Mouse (Mus musculus) naive thymus-derived CD4-positive, alpha-beta T cell, adult 2 months (primary cell): Measurements from ENCODE around the gene Stx16.
A peak's percentile ranks its signal among the peaks of the same experiment; 100 is the strongest.

ENCODE experiments used
- DNase-seq: peaks from one replicate; pipeline ENCODE4 v3.0.0-alpha.2; 2011; ENCODE audit warnings: low read depth

The Stx16 gene

DNA sequence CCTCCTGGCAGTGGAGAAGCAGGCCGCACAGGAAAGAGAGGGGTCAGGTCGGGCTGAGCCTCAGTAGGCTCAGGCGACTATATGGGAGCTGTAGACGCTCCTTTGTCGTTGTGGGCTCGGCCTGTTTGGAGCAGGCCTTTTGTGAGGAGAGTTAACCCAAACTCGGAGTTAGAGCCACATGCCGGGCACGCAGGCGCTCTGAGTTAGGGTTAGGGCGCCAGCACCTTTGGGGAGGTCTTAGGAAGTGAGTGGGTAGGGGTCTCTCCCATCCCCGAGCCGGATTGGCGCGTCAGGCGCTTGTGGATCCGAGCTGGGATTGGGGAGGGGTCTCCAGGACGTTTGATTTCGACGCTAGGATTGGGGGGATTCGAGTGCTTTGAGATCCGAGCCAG lies 321 bp downstream of the Stx16 start:
- DNase-seq = no peak

DNA sequence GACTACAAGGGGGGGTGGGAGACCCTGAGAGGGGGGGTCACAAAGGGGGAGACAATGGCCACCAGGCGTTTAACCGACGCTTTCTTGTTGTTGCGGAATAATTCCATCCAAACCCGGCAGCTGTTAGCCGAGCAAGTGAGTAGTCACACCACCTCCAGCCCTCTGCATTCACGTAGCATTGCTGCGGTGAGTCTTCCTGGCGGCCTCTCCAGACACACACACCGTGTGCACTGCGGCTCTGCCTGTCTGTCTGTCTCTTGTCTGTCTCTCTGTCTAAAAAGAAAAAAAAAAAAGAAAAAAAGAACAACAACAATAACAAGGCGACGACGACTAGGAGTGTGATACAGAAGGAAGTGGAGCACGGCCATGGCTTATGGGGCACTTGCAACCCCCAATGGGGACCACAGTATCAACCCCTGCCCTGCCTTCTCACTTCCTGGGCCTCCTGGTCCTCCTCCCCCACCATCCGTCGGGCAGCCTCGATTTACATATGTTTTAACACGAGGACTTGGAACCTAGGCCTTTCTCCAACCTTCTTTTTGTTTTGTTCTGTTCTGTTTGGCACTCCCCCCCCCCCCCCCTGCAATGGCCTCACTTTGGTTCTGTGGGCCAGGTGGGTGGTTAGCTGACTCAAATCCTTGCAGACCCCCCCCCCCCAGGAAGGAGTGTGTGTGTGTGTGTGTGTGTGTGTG lies 1.0 kb downstream of the Stx16 start:
- peak; percentile 75 for DNase-seq

DNA sequence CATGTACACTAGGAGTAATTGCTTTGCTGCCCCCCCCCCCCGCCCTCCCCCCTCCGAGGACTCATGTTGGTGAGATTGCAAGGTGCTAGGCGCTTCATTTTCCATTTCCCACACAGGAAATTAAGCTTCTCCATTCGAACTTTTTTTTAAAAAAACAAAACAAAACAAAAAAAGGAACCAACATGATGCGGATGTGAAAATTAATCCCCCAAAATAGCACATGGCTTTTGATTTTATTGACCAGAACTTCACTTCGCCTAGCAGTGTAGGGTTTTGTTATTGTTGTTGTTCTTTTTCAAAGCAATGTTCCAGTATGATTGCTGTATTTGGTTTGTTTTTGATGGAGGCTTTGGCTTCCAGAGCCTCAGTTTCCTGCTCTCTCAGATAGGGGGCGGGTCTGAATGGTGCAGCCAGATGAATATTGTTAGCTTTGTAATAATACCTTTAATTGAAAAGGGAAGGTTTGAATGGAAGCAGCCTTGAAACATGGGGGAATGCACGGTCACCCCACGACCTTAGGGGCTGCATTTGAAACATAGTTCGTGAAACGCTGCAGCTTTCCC lies 1.7 kb downstream of the Stx16 start:
- no peak for DNase-seq

DNA sequence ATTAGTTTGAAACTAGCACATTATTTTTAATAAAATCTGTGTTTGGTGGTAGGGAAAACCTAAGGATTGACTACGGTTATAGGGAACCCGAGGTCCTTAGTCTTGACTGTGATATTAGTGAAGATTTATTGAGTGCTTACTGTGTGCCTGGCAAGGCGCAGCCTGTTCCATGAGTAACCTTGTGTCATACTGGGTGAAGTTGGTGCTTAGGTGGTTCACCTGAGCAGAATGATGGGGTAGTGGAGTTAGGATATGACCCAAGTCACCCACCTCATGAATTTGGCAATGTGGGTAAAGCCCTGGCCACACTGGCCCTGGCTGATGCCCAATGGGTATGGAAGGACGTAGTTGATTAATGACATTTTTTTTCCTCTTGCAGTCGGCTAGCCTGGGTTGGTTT lies 5.7 kb downstream of the Stx16 start:
- no peak for DNase-seq

DNA sequence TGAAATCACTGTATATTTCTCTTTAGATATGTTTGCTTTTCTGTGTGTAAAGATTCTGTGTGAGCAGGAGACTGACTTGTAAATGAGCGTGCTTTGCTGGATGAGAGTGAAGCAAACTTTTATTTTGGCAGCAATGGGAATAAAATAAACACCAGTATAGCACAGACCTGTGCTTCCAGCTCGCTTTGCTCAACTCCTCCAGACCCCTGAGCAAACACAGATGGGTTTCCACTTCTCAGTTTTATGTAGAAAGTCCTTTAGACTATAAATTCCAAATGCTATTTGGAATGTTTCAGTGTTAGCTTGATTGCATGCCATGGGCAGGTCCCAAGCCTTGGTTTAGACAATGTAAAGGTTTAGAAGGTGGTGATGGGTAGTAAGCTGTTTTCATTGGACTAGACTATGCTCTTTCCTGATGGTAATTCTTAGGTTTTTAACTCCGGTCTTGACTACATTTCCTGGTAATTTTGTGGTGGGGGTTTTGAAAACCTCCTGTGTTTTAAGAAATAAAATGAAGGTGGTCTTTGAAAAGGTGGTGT lies 6.3 kb downstream of the Stx16 start:
- DNase-seq = no peak

DNA sequence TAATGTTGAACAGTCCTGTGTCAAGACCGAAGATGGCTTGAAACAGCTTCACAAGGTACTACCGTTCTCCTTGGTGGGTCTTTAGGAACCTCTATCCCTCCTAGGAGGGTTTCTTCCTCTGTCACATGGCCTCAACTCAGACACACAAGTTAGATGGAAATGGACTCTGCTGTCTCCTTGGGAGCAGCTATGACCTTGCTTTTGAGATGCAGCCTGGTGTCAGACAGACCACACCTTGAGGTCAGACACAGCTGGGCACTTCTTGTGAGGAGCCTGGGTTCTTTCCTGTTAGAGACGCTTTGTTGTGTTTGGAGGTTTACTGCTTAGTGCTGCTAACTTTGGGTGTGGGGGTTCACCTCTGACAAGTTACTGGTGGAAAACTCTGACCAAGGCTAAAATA lies 19.0 kb downstream of the Stx16 start:
- DNase-seq = no peak

DNA sequence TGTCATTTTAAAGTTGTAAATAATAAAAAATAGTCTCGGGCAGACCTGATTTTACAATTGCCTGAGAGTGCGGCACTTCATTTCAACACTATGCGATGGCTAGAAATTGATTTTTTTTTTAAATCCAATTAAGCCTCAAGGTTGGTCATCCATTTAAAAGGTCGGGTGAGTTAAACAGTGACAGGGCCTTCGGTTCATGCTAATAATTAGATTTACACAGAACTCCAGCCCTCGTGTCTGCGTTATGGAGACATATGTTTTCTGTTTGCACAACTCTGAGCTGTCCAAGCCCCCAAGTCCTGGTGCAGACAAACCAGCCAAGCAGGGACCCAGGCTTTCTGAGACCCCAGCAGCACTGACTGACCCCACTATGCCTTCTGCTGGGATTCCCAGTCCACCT lies 26.3 kb downstream of the Stx16 start:
- no peak for DNase-seq

DNA sequence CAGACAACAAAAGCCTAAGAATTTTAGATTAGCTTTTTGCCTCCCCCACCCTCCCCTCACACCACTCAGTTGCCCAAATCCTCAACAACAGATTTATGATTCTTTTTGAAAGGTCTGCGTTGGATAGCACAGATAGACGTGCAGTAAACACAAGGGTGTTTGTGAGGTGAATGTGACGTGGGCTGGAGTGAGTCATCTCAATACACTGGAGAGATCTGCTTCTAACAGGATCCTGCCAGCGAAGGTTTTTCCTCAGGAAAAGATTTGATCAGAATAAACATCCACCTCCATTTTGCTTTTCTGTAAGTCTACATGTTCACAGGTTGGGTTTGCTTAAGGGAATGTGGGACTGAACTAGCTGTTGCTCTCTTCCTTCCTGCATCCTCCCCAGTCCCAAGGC lies 27.4 kb downstream of the Stx16 start:
- DNase-seq = no peak

DNA sequence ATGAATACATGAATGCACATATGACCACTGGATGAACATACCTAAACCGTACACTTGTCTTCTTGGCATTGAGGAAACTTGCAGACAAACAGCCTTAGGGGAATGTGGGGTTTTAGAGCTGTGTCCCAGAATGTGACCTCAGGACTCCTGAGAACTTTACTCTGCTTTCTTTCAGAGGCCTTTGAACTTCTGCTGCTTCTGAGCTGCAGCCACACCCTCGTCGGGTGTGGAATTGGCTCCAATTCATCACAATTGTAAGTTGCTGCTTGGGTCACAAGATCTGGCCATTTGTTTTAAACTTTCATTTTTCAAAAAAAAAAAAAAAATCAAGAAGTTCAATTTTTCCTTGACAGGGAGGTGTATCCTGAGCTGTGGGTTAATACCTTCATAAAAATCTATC lies 31.3 kb downstream of the Stx16 start:
- no peak for DNase-seq

DNA sequence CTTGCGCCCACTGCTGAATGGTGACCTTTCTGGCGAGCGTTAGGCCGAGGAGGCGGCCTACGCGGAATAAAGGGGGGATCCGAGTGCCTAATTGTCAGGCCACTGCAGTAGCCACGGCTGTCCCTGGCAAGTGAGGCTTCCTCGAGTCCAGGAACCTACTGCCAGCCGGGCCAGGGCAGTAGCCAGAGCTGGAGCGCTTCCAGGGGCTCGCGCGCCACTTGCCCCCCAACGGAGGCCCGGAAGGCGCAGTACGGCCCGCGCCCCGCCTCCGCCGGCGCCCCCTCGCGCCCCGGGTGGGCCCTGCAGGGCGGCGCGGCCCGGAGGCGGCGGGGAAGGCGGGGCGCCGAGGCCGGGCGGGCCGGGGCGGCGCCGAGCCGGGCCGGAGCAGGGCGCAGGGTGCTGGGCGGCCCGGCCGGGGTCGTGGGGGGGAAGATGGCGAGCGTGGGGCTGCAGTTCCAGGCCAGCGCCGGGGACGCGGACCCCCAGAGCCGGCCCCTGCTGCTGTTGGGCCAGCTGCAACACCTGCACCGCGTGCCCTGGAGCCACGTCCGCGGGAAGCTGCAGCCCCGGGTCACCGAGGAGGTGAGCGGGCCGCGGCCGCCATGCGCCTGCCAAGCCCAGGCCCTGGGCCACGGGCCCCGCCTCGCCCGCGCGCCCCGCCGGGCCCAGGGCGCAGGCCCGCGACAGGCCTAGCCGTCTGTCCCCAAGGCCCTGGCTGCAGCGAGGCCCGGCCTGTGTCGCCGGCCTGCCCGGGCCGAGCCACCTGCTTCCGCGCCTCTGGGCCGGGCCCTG lies 34.1 kb downstream of the Stx16 start, which contains the start of gene Npepl1:
Gene Npepl1 (plus strand): TSS at position 359 of the 792 bp plus-strand sequence.
- DNase-seq = peak; percentile 70

DNA sequence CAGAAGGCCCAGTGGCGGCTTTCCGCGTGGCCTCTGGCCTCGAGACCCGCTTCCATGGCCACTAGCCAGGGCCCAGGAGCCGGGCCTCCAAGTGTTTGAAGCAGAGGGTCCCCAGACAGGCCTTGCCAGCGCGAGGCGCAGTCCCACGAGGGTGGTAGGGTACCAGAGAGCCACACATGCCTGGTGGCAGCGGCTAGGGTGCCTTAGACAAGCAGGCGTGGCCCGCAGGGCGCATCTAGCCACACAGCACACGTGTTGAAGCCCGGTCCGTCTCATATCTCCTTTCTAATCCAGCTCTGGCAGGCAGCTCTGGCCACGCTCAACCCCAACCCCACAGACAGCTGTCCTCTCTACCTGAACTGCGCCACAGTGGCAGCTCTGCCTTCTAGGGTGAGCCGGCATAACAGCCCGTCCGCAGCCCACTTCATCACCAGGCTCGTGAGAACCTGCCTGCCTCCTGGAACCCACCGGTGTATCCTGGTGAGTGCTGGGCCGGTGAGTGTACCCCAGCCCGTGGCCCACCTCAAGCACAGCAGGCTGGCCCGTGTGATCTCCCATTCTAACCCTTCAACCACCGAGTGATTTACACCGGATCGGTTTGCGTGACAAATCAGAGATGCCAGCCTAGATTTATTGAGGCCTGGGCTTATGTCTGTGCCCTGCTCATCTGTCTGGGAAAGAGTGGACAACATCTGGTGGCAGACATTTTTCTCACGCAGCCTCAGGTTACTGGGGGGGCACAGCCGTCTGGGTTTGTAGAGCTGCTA lies 34.9 kb downstream of the Stx16 start:
- peak; percentile 70 for DNase-seq

DNA sequence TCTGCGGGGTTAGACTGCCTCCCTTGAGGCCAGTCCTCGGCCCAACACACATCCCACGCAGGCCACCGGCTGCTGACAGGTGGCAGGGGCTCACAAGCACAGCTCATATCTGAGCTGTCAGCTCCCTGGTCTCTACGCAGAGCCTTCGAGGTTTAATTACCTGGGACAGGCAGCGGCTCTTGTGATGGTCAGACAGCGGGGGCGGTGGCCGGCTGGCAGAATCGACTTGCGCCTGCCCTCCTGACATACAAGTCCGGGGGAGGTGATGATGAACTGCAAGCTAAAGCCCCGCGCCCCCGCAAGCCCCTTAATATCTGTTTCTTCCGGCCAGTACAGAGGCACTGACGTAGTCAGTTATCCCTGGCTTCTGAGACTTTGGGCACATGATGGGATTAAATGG lies 36.8 kb downstream of the Stx16 start:
- DNase-seq = no peak

DNA sequence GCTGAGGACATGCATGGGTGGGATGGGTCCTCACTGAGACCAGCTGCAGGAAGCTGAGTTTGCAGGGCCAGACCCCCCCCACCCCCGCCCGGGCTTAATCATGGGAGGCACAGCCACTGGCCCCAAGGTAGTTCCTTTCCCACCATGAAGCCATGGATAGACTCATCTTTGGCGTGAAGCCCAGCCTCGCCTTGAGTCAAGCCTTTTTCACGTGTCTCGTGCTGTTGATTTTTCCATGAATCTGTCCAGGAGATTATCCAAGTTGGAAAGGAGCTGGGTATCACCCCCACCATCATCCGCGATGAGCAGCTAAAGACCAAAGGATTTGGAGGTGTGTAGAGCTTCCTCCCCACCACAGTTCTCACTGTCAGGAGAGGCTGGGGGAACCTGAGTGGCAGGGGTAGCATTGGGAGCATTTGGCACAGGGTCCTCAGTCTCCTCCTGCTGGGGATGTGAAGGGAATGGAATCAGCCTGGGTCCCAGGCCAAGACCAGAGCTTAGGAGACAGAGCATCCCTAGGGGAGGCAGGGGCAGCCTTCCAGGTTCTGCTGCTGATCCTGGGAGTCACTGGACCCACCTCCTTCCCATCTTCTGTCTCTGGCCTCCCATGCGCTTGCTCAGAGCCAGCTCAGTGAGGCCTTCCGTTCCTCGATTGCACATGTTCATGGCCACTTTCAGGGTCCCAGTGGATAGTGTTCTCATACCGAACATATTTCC lies 38.2 kb downstream of the Stx16 start:
- DNase-seq = no peak

DNA sequence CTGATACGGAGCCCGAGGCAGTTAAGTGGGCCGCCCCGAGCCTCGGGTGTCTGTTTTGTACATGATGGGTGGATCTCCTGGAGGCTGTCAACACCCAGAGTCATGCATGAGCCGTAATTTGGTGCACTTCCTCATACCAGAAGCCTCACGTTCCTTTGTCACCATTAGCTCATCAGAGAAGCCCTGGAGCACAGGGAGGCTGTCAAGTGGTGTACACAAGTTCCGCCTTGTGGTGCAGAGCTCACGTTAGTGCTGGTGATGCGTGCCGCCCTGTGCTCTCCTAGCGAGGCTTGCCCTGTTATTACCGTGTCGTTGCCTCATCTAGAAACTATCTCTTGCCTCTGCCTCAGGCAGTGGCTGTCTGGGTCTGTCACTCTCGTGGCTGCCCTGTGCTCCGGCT lies 40.8 kb downstream of the Stx16 start:
- DNase-seq = no peak

DNA sequence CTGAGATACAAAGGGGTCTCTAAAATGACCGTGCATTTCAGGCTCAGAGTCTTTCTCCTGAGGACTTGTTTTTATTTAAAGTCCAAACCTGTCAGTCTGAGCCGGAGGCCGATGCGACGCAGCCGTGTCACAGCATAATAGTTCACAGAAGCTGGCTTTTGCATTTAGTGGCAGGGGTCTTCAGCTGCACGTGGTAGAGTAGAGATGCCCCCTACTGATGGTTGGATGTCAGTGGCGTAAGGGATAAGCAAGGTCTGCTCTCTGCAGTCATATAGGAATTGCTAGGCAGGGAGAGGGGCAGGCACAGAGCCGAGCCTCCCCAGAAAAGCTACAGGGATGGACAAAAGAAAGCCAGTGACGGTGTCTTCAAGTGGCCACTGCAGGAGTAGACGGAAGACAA lies 42.0 kb downstream of the Stx16 start:
- DNase-seq = no peak

DNA sequence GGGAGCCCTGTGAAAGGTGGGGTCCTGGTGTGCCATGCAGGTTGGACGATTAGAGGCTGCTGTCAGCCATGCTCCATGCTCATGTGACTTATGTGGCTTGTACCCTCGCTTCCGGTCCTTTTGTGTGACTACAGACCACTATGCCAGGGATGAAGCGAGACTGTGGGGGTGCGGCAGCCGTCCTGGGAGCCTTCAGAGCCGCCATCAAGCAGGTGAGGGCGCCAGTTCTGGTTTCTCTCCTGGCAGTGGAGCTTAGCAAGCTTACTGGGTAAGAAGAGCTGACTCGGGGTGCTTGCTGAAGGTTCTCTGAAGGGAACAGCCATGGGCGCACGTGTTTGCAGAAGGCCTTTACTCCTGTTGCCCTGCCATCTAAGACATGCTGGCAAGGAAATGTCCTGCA lies 43.2 kb downstream of the Stx16 start:
- DNase-seq = no peak

DNA sequence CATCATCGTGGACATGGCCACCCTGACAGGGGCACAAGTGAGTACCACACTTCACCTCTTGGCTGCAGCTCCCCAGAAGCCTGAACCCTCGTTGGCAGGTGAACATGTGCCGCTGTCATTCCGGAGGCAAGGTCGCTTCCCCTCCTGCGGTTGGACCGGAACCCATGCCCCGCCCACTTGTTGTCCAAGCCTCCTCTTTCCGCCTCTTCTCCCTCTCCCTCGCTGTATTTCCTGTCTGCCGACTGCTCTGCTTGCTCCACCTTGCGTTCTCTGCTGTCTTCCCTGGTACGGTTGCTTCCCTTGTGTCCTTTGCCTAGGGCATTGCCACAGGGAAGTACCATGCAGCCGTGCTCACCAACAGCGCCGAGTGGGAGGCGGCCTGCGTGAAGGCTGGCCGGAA lies 44.5 kb downstream of the Stx16 start:
- no peak for DNase-seq

DNA sequence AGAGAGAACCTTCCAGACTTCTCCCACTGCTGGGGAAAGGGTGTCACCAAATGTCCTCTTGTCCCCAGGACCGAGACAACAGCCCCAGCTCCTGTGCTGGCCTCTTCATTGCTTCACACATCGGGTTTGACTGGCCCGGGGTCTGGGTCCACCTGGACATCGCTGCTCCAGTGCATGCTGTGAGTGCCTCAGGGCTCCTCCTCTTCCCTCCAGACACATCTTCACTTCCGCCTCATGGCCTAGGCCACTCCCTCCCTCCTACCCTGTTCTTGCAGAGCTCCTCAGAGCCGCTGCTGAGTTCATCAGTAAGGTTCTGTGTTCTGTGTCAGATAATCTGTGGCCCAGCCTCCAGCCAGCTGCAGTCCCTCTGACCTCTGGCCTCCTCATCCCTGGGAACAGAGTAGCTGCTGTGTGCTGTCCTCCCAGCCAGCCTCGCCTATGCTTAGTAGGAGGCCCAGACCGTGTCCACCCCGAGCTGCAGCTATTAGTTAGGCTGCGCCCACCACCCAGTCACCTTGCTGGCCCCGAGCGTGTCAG lies 45.4 kb downstream of the Stx16 start:
- DNase-seq = no peak

DNA sequence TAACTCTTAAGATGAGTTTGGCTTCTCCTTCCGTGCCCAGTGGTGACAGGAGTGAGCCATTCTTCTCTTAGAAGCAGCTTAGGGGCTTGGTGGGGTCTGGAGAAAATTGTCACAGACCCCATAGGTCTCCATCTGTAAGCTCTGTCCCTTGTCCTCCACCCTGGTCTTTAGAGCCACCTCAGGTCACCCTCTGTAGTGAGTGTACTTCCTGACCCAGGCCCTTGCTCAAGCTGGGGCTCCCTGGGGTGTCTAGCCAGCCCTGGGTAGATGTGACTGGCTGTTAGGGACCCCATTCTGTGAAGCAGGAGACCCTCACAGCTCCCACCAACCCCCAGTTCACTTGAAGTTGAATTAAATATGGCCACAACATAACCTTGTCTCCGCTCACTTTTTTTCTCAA lies 46.2 kb downstream of the Stx16 start:
- no peak for DNase-seq

DNA sequence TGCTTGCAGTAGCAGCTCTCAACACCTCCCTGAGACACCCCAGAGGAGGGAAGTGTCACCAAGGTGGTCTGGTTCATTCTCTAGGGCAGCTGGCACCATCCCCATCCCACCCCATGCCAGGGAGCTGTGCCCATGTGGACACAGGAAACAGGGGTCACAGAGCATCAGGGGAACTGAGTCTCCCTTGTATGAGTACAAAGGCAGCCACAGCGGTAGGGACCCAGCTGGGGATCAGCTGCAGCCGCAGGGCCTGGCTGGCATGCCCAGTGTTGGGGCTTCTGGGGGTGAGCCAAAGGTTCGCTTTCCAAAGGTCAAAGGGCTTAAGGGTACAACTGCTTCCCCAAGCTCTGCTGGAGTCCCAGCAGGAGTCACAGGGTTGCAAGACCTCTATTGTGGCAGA lies 47.6 kb downstream of the Stx16 start:
- no peak for DNase-seq
